Mouse (Mus musculus) megakaryocyte, embryonic 14.5 days (primary cell): ENCODE measurements around the gene Nodal.

Source experiments
- FLI1 ChIP-seq: IDR thresholded peaks from 2 replicates; pipeline ENCODE4 v1.6.1; 2012; ENCODE audit warnings: low read length, inconsistent platforms, mixed read lengths
- GATA1 ChIP-seq: IDR thresholded peaks from 3 replicates; pipeline ENCODE4 v1.6.1; 2012; ENCODE audit warnings: mixed read lengths, low read length, inconsistent platforms, borderline replicate concordance

- TF ChIP-seq GATA1 (no peak), FLI1 (no peak)
Observed at GRCm38 (mm10) chr10:61474344-61474743, 56.6 kb downstream of the Nodal start.
